Mouse (Mus musculus) lung, postnatal 36 days (tissue): Measurements from ENCODE around the gene Pkdrej.
"Not testable (repeated sequence)": the region's sequence is repeated elsewhere in the genome, so short reads cannot be mapped to it uniquely, and the experiment has no call there.

Experiments used
- DNase-seq: peaks from one replicate; pipeline ENCODE4 v3.0.0; 2022; ENCODE audit warnings: mixed read lengths

Pkdrej gene

DNA sequence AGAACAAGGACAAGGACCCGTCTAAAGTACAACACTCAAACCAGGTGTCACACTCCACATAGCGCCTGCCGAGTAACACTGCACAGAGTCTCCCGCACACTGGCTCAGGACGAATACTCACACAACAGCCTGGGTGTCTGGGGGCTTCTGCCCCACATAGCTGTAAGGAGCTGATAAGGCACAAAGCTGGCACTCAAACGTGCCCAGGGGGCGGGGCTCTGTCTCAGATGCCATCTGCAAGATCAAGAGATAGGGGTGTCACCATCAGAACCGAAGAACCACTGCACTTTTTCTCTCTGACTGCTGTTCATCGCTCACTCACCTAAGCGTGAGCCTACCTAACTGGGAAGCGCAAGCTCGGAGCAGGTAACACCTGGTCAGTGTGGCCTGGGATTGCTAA, 12.4 kb downstream of the Pkdrej start:
- DNase-seq: no peak

DNA sequence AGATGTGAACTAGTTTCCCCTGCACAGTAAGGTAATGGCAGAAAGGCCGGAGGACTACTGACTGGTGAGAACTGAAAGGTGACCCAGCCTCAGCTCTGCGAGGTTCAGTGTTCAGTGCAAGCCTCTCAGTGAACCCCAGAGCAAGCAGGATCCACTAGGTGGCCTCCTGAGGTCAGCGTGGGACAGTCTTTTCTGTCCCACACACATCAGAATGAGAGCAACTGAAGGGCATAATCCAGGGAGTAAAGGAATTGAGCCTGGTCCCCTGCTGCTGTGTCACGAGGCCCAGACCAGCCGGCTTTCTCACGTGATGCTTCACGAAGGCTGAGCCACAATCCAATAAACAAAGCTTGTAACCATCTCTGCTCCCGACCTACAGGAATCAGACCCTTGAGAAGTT, 13.1 kb downstream of the Pkdrej start:
- DNase-seq: no peak

DNA sequence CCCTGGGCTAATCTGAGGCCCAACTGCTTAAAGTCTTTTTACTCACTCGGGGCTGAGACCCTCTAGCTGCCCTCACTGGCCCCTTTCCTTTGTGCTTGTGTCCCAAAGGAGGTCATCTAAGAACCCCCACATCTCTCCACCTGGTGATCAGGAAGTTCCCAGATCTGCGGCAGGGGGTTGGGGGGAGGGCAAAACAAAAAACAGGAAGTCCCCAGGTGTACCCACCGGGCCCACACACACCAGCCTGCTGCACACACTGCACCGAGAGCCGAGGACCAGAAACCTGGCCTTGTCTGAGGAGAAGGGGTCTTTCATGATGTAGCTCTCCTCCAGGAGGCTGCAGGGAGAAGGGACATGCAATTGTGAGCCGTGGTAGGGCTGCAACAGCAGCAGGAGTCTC, 13.5 kb downstream of the Pkdrej start:
- DNase-seq: no peak

DNA sequence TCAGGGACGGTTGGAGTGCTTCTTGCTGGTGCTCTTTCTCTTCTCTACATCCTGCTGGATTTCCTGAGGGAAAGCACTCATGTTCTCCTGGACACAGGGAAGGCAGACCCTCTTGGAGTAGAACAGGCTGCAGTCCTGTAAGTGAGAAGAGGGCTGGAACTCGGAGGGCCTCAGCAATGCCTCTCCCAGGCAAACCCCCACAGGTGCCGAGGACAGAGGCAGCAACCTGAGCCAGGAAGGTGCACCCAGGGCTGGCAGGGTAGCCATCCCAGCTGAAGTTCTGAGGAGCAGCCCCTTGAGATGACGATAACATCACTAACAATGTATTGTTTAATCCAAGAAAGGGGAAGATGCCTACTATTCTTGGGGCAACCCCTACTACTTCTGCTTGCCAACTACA, 14.1 kb downstream of the Pkdrej start:
- DNase-seq: no peak

DNA sequence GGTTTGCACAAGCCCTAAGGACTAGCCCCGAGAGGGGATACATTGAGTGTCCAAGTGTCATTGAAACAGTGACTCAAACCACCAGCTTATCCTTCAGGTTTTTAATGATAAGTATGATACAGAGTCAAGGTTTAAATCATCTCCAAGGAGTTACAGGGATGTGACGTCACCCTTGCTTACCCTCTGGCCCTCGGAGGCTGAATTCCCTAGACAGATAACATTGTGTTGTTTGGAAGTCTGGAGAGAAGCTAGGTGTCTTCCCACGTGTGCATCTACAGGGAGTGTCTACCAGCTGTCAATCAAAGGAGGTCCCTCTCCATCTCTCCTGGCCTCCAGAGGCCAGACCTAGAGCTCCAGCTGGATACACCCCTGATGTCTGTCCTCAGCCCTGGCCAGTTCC, 14.6 kb downstream of the Pkdrej start:
- no peak for DNase-seq

DNA sequence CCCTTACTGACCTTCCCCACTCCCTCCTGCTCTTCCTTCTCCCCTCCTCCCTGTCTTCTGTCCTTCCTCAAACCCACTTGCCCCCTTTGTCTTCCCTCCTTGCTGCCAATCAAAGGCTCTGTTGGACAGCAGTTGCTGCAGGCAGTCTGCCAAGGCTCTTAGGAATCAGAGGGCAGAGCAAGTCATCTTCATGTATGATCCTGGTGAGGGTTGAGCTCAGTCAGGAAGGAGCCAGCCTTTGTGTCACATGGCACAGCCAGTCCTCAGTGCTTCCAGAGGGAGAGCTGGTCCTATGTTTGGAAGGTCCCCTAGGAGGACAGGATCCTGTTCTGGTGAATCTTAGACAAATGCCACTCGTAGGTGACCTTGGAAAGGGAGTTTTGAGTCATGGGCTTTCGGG, 18.6 kb downstream of the Pkdrej start:
- no peak for DNase-seq

DNA sequence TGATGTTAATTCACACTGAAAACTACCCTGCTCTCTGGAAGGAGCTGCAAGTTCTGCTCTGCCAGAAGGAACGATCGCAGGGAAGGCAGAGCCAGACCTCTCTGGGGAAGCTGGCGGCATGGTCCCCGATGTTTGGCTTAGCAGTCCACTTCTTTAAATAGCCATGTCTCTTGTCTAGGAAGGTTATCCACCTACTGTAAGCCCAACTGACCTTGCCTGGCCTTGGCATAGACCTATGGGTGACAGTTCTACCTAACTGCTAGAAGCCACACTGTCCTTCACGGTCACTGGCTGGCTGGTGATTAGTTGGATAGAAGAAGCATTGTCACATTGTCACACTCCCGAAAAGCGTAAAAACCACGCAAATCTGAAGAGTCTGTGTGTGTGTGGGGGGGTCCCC, 22.9 kb downstream of the Pkdrej start:
- DNase-seq: no peak

DNA sequence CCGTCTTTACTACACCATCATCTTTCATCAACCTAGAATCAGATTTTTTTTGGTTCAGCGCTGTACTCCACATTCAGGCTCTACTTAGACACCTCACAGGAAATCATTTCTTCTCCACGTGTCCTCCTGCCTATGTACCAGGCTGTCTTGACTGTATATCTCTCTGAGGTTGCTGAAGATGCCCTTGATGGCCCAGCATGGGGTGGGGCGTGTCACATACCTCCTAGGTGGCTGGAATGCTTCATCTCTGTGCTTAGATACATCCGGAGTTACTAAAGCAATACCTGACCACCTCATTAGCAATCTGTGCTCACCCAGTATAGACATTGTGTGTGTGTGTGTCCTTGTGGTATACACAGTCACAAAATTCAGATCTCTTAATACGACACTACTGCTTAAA, 26.0 kb downstream of the Pkdrej start:
- no peak for DNase-seq

DNA sequence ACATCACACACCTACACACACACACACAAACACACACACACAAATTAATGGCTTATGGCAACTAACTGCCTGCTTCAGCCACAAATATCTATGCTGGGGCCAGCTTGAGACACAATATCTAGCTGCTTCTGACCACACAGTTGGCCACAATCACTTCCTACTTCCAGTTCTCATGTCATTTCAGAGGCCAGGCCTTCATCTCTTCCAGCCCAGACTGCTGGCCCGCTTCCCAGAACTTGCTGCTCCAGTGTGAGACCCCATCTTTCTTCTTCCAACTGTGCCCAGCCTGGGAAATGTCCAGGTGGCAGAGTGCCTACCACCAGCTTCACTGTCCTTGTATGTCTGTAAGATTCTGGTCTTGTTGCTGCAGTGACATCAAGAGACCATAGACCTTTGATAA, 28.7 kb downstream of the Pkdrej start:
- DNase-seq: no peak

DNA sequence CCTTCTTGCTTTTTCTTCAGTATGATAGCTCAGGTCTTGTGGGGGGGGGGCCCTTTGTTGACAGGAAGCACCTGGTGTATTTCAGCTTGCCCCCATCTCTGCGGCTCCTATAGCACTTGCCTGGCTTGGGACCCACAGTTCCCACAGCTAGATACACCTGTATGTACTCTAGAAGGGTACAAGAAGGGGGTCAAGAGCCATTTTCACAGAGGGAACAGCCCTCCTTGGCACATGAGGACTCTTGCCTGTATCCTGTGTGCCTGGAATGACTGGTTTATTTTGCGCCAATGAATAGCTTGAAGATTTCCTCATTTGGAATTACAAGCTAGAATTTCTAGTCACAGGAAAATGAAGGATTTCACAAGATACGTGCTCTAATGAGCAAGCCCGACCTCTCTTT, 30.1 kb downstream of the Pkdrej start:
- DNase-seq: peak; percentile 77

DNA sequence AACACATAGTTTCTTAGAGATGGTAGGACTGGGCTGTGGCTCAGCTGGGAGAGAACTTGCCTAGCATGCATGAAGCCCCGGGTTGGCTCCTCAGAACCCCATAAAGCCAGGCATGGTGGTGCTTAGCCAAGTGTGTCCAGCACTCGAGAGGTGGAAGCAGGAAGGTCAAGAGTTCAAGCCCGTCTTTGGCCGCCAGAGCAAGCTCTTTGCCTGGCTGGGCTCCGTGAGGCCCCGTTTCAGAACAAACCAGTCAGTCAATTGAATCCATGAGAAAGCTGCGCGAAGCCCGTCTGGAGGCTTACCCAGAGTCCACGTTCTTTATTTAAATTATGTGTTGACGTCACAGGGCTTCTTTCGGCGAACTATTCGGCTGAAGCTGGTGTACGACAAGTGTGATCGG, 32.9 kb downstream of the Pkdrej start:
- DNase-seq: no peak

DNA sequence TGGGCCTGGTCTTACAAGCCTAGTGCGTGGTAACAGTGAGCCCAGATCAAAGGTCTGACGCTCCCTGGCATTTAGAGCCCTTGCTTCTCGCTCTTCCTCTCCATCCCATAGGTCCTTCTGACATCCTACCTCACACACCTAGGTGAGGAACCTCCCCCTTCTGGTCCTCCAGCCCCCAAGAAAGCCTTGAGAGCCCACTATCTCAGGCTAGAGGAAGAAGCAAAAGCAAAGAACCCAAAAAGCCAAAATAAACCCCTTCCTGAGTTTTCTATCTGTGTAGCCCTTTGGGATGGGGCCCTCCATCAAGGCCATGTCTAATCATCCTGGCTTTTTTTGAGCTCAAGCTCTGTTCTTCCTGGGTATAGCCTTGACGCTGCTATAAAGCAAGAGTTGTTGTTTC, 33.5 kb downstream of the Pkdrej start:
- no peak for DNase-seq

DNA sequence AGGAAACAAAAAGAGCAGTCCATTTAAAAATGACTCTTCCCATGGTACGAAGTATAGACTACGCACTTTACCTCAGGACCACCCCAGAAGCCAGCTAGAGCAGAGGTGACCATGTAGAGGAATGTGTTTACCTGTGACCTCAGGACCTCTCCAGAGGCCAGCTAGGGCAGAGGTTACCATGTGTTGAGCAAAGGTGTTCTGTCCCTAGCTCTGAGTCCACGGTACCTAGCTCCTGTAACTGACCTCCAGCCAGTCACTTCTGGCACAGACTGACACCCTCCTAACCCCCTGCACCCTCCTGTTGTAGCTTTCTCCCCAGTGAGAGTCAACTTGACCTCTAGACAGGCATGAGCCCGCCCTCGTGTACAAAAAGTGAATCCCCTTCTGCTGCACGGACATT, 34.1 kb downstream of the Pkdrej start:
- no peak for DNase-seq

DNA sequence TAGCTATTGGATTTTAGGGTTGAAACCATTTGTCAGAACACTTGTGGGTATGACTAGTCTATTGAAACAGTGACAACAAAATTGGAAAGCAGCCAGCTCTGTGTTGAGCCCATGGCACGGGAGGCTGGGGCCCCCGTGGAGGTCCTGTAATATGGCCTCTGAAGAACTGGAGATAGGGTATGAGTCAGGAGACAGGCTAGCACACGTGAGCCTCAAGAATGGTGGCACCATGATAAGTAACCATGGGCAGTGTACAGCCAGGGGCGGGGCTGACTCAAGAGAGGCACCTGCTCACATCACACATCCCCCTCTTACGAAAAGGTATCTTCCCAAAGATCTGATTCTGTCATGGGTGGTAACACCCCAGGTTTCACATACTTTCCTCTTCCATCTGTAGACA, 34.8 kb downstream of the Pkdrej start:
- DNase-seq: no peak

DNA sequence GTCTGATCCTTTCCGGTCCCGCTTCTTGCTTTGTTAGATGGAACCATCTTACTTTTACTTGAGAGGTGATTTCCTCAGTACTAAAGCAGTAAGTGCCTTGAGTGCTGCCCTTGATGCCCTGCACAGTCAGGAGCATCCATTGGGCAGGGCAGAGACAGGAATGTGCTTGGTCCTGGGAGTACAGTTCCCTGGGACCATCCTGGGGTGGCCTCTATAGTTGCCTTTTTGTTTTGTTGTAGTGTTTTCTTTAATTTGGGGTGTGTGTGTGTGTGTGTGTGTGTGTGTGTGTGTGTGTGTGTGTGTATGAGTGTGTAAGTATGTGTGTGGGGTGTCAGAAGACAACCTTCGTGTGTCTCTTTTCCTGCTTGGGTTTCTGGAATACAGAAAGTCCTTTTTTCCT, 37.2 kb downstream of the Pkdrej start:
- DNase-seq: no peak

DNA sequence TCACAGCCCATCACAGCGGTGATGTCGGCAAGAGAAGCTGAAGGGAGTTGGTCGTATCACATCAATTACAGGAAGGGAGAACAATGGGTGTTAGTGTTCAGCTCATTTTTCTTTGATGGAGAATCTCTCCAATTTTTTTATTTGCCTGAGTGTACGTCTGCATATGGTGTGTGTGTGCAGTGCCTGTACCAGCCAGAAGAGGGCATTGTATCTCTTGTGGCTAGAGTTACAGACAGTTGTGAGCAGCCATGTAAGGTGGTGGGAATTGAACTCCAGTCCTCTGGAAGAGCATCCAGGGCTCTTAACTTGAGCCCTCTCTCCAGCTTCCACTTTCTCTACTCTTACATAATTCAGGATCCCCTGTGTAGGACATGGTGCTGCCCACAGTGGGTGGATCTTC, 38.4 kb downstream of the Pkdrej start:
- DNase-seq: peak; percentile 11

DNA sequence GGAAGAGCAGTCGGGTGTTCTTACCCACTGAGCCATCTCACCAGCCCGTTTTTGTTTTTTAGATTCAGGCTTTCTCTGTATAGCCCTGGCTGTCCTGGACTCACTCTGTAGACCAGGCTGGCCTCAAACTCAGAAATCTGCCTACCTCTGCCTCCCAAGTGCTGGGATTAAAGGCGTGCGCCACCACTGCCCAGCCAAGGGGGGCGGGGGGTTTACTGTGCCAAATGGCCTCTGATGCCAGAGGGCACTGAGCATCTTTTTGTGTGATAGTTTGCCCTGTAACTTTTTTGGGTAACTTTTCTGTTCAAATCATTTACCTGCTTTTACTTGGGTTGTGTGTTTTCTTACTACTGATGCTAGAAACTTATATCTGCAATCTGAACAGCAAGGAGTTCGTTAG, 42.6 kb downstream of the Pkdrej start:
- not testable (repeated sequence) for DNase-seq

DNA sequence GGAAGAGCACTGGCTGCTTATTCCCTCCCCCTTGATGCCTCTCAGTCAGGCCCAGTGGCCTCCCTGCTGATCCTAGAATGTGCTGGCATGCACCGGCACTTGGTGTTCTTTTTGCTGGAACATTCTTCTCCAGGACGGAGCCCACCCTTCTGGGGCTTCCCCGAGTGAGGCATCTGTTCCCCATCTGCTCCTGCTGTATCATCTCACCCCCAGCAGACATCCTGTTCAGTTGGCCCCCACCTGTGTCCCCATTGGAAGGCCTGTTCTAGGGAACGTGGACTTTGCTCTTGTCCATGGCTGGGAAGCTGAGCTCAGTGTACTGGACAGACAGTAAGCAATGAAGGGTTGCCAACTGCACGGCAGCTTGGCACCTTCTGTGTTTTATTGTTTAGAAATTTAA, 44.8 kb downstream of the Pkdrej start:
- DNase-seq: no peak

DNA sequence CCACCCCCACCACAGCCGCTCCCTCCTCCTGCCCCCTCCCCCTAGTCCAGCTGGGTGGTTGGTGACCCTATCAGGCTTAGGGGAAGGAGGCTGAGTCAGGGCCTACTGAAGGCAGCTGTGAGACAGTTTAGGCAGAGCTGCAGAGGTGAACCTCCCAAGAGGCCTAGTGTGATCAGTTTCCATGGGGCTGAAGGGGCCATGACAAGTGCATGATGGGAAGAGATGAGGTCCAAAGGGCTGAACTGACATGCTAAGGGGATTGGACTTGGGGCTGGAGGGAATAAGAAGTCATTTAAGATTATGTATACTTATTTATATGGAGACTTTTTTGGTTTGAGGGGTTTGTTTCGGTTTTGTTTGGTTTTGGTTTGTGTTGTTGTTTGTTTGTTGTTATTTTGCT, 45.3 kb downstream of the Pkdrej start:
- no peak for DNase-seq

DNA sequence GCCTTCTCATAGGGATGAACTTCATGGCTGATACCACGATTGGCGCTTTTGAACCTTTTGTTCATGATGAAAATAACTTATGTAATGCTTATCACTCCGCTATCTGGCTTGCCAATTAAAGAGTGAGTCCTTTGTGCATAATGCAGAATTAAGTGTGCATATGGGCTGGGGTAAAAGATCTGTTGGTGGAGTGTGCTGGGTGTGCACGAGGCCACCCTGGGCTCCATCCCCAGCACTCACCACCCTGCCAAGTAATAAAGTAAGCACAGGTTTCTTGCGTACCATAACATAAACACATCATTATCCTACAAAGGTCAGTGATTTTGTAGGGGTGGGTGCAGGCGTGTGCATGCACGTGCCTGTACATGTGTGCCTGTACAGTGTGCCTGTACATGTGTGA, 46.5 kb downstream of the Pkdrej start:
- no peak for DNase-seq

DNA sequence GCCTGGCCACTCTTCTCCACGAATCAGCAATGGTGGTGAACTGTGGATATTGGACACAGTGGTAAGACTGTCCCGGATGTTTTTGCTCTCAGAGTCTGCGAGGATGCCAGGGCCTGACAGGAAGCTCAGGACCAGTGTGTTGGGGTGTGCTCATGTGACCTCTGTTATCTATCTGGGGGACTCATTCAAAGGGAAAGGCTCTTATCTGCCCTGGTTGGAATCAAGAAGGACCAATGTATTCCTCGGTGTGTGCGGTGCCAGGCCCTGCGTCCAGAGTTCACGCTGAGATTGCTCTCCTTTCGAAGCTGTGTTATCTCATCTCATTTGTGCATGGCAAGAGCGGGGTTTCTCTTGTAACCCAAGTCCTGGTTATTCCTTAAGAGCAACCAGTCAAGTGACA, 47.1 kb downstream of the Pkdrej start:
- no peak for DNase-seq

DNA sequence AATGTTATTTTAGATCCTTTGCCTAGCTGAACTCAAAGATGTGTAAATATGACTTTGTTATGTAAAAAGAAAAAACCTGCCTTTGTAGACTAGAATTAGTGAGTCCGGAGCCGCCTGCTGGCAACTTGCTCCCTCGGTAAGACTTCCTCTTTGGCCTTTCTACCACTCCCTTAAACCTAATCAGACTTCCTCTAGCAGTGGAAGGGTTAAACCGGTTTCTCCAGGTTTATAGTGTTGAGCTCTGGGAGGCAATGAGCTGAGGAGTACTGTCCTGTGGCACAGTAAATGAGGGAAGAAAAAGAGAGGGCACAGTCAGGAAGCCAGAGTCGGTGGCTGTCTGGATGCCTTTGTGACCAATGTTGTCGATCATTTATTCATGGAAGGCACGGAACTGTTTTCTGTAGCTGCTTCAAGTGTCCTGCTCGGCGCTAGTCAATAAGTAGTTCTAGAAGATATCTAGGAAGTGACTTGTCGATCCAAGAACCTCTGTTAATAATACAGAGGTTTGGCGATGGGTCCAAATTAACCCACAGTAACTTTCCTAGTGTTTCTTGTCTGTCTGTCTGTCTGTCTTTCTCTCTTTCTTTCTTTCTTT, 49.3 kb downstream of the Pkdrej start:
- no peak for DNase-seq

DNA sequence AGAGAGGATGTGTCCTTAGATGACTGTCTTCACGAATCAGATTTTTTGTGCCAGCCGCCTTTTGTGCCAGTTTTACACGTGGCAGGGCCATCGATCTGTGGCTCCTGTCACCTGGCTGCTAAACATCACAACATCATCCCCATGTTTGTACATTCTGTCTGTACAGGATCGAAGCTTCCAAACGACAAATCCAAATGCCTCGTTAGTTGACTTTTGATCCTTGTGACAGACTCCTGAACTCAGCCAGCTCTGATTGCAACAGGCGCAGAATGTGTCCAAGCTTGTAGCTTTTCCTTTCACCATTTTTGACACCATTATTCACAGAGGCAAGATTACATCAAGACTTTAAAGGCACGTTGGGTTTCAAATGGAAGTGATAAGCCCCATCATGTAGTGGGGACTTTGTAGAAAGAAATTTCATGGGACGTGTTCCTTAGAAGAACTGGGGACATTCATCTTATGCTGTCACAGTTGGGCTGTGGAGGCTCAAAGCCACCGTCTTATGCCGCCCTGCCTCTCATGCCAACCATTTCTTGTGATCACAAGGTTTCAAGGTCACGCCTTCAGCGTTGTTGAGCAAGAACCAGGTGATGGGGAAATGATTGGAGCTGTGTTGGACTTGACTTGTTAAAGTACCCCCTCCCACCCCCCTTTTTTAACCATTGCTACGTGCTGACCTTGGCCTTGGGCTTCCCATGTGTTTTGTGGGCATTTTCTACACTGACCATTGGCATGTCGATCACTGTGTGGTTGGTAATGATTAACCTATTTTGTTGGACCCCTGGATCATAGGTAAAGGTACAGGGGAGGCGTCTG, 50.0 kb downstream of the Pkdrej start:
- no peak for DNase-seq

DNA sequence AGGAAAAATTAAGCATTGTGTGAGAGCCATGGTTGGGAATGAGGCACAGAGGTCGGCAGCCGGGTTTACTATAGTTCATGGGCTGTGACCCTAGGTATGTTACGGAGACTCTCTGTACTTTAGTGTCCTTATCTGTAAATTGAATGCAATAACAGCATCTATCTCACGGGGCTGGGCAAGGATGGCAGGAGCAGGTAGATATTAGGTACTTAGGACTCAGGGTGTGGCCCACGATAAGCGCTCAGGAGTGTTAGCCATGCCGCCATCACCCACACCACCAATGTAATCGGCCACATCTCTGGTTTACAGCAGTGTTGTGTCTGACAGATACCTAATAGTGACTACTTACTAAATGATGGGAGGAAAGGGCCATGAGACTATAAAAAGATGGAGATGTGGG, 52.5 kb downstream of the Pkdrej start:
- no peak for DNase-seq

DNA sequence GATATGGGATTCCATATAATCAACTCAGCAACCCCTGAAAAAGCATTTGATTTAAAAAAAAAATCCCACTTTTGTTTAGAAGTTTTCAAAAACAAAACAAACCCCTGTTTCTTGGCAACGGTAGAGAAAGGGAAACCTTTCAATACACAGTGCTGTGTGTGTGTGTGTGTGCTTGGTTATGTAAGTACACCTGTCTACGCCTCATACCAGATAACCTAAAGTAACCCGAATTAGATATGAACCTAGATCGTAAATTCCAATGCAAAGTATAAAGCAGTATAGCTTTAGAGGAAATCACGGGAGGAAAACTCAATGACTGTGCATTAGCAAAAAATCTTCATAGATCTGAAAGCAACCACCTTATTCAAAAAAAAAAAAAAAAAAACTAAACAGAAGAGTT, 54.9 kb downstream of the Pkdrej start:
- no peak for DNase-seq
